Mouse (Mus musculus): ENCODE results near the gene Fchsd2. TPM values are rescaled to one million over a fixed set of nuclear protein-coding genes. Genes with fewer than 3 reads are reported as not detected.

Gene Fchsd2
- polyA plus RNA-seq, 1 experiment: 21.5 TPM

- H3K4me1 ChIP-seq (ENCODE audit: control insufficient read depth, insufficient read depth, insufficient read length): peaks cover 3% of the 10 kb centered on the region; the same call in 1 of the 2 replicates
- no peak for DNase-seq (ENCODE audit: low read depth in 1 of 2, low spot score in 2 of 2)
- TF ChIP-seq POLR2A (IDR thresholded peaks at IDR 0.05; ENCODE audit: low read depth, low read length): no peak
- no peak for TF ChIP-seq CTCF (IDR thresholded peaks at IDR 0.05; ENCODE audit: extremely low read depth, insufficient read depth, insufficient read length, insufficient replicate concordance)
- H3K27ac ChIP-seq (ENCODE audit: insufficient read depth, low read length): no peak overlapping the region
- no peaks in the 10 kb centered on the region for H3K27me3 ChIP-seq (ENCODE audit: control insufficient read depth, insufficient read depth, low read length)
- H3K36me3 ChIP-seq (ENCODE audit: control insufficient read depth, insufficient read depth, low read length): peaks cover 13% of the 10 kb centered on the region; the same call in 1 of the 2 replicates
- 84% methylated on average over 8 of the region's 8 CpGs for WGBS
- H3K4me3 ChIP-seq (ENCODE audit: extremely low read depth, insufficient read depth, insufficient read length): no peak overlapping the region
These were observed 144.2 kb downstream of the Fchsd2 start for GRCm38 (mm10) chr7:101236712-101237473.

DNA sequence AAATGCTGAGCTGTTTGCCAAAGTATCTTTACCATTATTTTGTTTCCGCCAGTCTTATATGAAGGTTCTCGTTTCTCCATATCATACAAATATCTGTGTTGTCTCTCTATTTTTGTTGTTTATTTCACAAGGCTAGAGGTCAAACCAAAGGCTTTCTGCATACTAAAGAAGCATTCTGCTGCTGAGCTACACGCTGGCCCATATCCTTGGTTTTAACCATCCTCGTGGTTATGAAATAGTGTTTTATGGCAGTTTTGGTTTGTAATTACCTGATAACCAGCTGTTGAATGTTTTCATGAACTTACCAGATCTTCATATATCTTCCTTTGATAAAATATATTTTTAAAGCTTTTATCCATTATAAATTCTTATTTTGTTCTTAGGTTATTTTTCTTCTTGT, 156.1 kb downstream of the Fchsd2 start:
- TF ChIP-seq CTCF (IDR thresholded peaks at IDR 0.05; ENCODE audit: extremely low read depth, insufficient read depth, insufficient read length, insufficient replicate concordance): no peak
- no peak for TF ChIP-seq POLR2A (IDR thresholded peaks at IDR 0.05; ENCODE audit: low read depth, low read length)

DNA sequence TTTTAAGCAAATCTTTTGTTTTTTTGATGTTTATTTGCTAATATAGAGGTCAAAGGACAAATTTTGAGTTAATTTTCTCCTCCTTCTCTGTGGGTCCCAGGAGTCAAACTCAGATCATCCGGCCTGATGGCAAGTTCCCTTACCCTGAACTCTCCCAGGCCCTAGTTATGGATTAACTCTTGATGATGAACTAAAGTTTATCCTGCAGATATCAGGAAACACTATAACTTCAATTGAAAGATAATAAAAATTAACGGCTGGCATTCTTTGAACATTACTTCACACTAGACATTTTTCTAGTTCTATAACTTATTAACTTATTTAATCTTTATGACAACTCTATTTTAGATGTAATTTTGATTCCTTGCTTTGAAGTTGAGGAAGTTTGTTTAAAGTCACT, 156.5 kb downstream of the Fchsd2 start:
- Histone ChIP-seq H3K4me1 (ENCODE audit: control insufficient read depth, insufficient read depth, insufficient read length) (no peaks in the 10 kb centered on the region), H3K27me3 (ENCODE audit: control insufficient read depth, insufficient read depth, low read length) (no peaks in the 10 kb centered on the region), H3K4me3 (ENCODE audit: extremely low read depth, insufficient read depth, insufficient read length) (no peak overlapping the region), H3K27ac (ENCODE audit: insufficient read depth, low read length) (no peak overlapping the region), H3K36me3 (ENCODE audit: control insufficient read depth, insufficient read depth, low read length) (peaks cover 26% of the 10 kb centered on the region)
- DNase-seq (ENCODE audit: low read depth in 1 of 2, low spot score in 2 of 2): no peak
- WGBS: 88% methylated on average over 2 of the region's 2 CpGs
- no peak for TF ChIP-seq POLR2A (IDR thresholded peaks at IDR 0.05; ENCODE audit: low read depth, low read length)
- TF ChIP-seq CTCF (IDR thresholded peaks at IDR 0.05; ENCODE audit: extremely low read depth, insufficient read depth, insufficient read length, insufficient replicate concordance): no peak

More for the DNA sequence above, 156.1 kb downstream of the Fchsd2 start:
- DNase-seq (ENCODE audit: low read depth in 1 of 2, low spot score in 2 of 2): no peak
- 90% methylated on average over 4 of the region's 4 CpGs for WGBS
- no peak overlapping the region for H3K27ac ChIP-seq (ENCODE audit: insufficient read depth, low read length)
- no peaks in the 10 kb centered on the region for H3K4me1 ChIP-seq (ENCODE audit: control insufficient read depth, insufficient read depth, insufficient read length)
- H3K4me3 ChIP-seq (ENCODE audit: extremely low read depth, insufficient read depth, insufficient read length): no peak overlapping the region
- H3K27me3 ChIP-seq (ENCODE audit: control insufficient read depth, insufficient read depth, low read length): no peaks in the 10 kb centered on the region
- peaks cover 28% of the 10 kb centered on the region for H3K36me3 ChIP-seq (ENCODE audit: control insufficient read depth, insufficient read depth, low read length)

DNA sequence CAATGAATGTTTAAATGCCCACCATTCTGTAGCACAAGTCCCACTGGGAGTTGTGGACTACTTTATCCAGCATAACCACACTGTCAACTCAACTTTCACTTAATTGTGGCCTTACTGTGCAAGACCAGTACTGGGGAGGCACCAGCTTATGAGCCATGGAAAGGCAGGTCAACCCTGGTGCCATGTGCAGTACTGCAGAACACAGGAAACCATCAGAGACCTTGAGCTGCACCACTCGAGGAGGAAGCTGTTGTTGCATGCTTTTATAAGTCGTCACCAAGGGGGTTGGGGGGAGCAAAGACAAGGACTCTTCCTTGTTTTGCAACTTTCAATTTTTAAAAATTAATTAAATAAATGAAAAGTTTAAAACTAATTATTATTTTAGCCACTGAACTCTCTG, 160.4 kb downstream of the Fchsd2 start:
- DNase-seq (ENCODE audit: low read depth in 1 of 2, low spot score in 2 of 2): peak in 1 of 2 experiments; percentile 34
- no peak overlapping the region for H3K27ac ChIP-seq (ENCODE audit: insufficient read depth, low read length)
- no peaks in the 10 kb centered on the region for H3K27me3 ChIP-seq (ENCODE audit: control insufficient read depth, insufficient read depth, low read length)
- no peak for TF ChIP-seq CTCF (IDR thresholded peaks at IDR 0.05; ENCODE audit: extremely low read depth, insufficient read depth, insufficient read length, insufficient replicate concordance)
- H3K4me1 ChIP-seq (ENCODE audit: control insufficient read depth, insufficient read depth, insufficient read length): no peaks in the 10 kb centered on the region
- peaks cover 27% of the 10 kb centered on the region for H3K36me3 ChIP-seq (ENCODE audit: control insufficient read depth, insufficient read depth, low read length)
- WGBS: 18% methylated on average over 2 of the region's 2 CpGs
- no peak overlapping the region for H3K4me3 ChIP-seq (ENCODE audit: extremely low read depth, insufficient read depth, insufficient read length)

DNA sequence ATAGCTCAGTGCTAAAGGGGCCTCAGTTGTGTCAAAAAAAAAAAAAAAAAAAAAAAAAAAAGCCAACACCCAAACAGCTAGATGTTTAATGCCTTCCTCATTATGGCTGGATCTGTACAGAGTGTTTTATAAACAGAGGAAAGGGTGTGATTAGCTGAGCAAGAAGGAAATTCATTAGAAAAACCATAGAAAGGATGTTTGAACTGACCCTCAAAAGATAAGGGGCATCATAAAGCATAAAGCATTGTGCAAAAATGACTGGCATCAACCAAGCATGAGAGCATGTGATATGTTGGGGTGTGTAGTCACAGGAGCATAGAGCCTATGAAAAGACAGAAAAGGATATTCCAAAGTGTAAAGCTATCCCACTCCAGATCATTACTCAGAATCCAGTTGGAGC, 165.8 kb downstream of the Fchsd2 start:
- no peak overlapping the region for H3K27ac ChIP-seq (ENCODE audit: insufficient read depth, low read length)
- peaks cover 20% of the 10 kb centered on the region for H3K36me3 ChIP-seq (ENCODE audit: control insufficient read depth, insufficient read depth, low read length)
- no peak for TF ChIP-seq POLR2A (IDR thresholded peaks at IDR 0.05; ENCODE audit: low read depth, low read length)
- no peak for TF ChIP-seq CTCF (IDR thresholded peaks at IDR 0.05; ENCODE audit: extremely low read depth, insufficient read depth, insufficient read length, insufficient replicate concordance)
- no peak overlapping the region for H3K4me3 ChIP-seq (ENCODE audit: extremely low read depth, insufficient read depth, insufficient read length)
- H3K4me1 ChIP-seq (ENCODE audit: control insufficient read depth, insufficient read depth, insufficient read length): no peaks in the 10 kb centered on the region
- DNase-seq (ENCODE audit: low read depth in 1 of 2, low spot score in 2 of 2): no peak
- H3K27me3 ChIP-seq (ENCODE audit: control insufficient read depth, insufficient read depth, low read length): no peaks in the 10 kb centered on the region

DNA sequence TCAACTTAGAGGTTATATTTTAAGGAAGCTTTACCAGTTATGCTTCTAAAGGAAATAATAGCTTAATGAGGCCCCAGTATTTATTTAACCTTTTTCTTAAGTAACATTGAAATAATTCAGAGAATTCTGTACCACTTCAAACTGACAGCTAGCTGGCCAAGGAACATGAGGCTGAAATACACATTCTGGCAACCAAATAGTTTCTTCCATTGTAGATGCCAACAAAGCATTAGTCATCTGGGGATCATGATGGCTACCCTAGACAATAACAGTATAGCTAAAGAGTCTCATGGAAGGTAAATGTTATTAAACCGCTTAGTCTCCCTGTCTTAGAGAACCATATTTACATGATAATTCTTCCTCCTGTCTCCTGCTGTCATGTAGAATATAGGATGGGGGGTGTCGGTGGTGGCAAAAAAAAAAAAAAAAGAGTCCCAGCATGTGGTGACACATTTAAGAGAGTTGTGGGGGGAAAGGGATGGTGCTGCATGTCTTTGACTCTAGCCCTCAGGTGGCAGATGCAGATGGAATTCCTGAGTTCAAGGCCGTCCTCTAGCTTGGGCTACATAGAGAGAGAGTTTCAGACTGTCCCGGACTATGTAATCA, 169.4 kb downstream of the Fchsd2 start:
- peaks cover 10% of the 10 kb centered on the region for H3K36me3 ChIP-seq (ENCODE audit: control insufficient read depth, insufficient read depth, low read length)
- H3K27me3 ChIP-seq (ENCODE audit: control insufficient read depth, insufficient read depth, low read length): no peaks in the 10 kb centered on the region
- H3K4me1 ChIP-seq (ENCODE audit: control insufficient read depth, insufficient read depth, insufficient read length): no peaks in the 10 kb centered on the region
- H3K27ac ChIP-seq (ENCODE audit: insufficient read depth, low read length): no peak overlapping the region
- 92% methylated on average over 4 of the region's 4 CpGs for WGBS
- TF ChIP-seq POLR2A (IDR thresholded peaks at IDR 0.05; ENCODE audit: low read depth, low read length): no peak
- H3K4me3 ChIP-seq (ENCODE audit: extremely low read depth, insufficient read depth, insufficient read length): no peak overlapping the region
- no peak for DNase-seq (ENCODE audit: low read depth in 1 of 2, low spot score in 2 of 2)

- peaks cover 12% of the 10 kb centered on the region for H3K36me3 ChIP-seq (ENCODE audit: control insufficient read depth, insufficient read depth, low read length)
- no peak for DNase-seq (ENCODE audit: low read depth in 1 of 2, low spot score in 2 of 2)
- H3K4me3 ChIP-seq (ENCODE audit: extremely low read depth, insufficient read depth, insufficient read length): no peak overlapping the region
- H3K27ac ChIP-seq (ENCODE audit: insufficient read depth, low read length): no peak overlapping the region
- no peaks in the 10 kb centered on the region for H3K27me3 ChIP-seq (ENCODE audit: control insufficient read depth, insufficient read depth, low read length)
- H3K4me1 ChIP-seq (ENCODE audit: control insufficient read depth, insufficient read depth, insufficient read length): no peaks in the 10 kb centered on the region
- TF ChIP-seq CTCF (IDR thresholded peaks at IDR 0.05; ENCODE audit: extremely low read depth, insufficient read depth, insufficient read length, insufficient replicate concordance) (no peak), POLR2A (IDR thresholded peaks at IDR 0.05; ENCODE audit: low read depth, low read length) (no peak)
These were observed 170.8 kb downstream of the Fchsd2 start for GRCm38 (mm10) chr7:101263511-101263910.
